Mouse (Mus musculus) thymus, adult 2 months (tissue): ENCODE measurements around the gene Rbm41. TPM values are rescaled to one million over a fixed set of nuclear protein-coding genes. Genes with fewer than 3 reads are reported as not detected.

ENCODE experiments used
- DNase-seq: peaks from one replicate; pipeline ENCODE4 v3.0.0; 2021
- H3K27ac ChIP-seq: fragments of 200-500 bp; 2 replicates; pipeline ENCODE4 v1.5.1; 2012; ENCODE audit warnings: low read length, control low read depth; ENCODE audit not compliant: control insufficient read depth, insufficient read depth
- H3K27me3 ChIP-seq: fragments of 200-500 bp; 2 replicates; pipeline ENCODE4 v1.6.1; 2012; ENCODE audit warnings: mild to moderate bottlenecking, low read length, moderate library complexity, mixed read lengths; ENCODE audit not compliant: control insufficient read depth, insufficient read depth
- H3K36me3 ChIP-seq: fragments of 200-500 bp; 2 replicates; pipeline ENCODE4 v1.6.1; 2012; ENCODE audit warnings: mild to moderate bottlenecking, low read length, moderate library complexity; ENCODE audit not compliant: control insufficient read depth, insufficient read depth
- H3K4me1 ChIP-seq: fragments of 200-500 bp; replicated peaks from 2 replicates; pipeline ENCODE4 v1.6.1; 2012; ENCODE audit warnings: low read length; ENCODE audit not compliant: control insufficient read depth, insufficient read depth
- H3K4me3 ChIP-seq: fragments of 200-500 bp; 2 replicates; pipeline ENCODE4 v1.5.1; 2012; ENCODE audit warnings: mild to moderate bottlenecking, low read length, control low read depth, moderate library complexity; ENCODE audit not compliant: control insufficient read depth, insufficient read depth
- CTCF ChIP-seq: fragments of 200-500 bp; IDR thresholded peaks from 2 replicates; pipeline ENCODE4 v1.5.1; 2012; ENCODE audit warnings: mild to moderate bottlenecking, control low read depth, low read length, moderate library complexity, borderline replicate concordance; ENCODE audit not compliant: control insufficient read depth, poor library complexity, insufficient read depth; ENCODE audit errors: extremely low read depth
- POLR2A ChIP-seq: fragments of 200-500 bp; IDR thresholded peaks from 2 replicates; pipeline ENCODE4 v1.6.1; 2012; ENCODE audit warnings: mild to moderate bottlenecking, low read length, control low read depth, moderate library complexity; ENCODE audit not compliant: control insufficient read depth, poor library complexity, insufficient read depth; ENCODE audit errors: extremely low read depth
- WGBS: fragments of 180-500 bp; shearing (Covaris S2); methylation state at CpG from one replicate; pipeline ENCODE4 v1.1.7; 2018; 5-methylcytosine and 5-hydroxymethylcytosine counted together
- polyA plus RNA-seq: library from polyadenylated mRNA; depleted of rRNA; stranded (reverse); fragments of >200 nt; gene quantifications from 2 replicates; pipeline ENCODE4 v1.2.3, GENCODE M21; 2012; rRNA removed

Gene Rbm41
- 0.98 and 1.3 TPM in 2 replicates for polyA plus RNA-seq

GRCm38 (mm10) chrX:139997740-139998690, at the start of gene Rbm41:
Gene Rbm41, minus strand, starts transcription at chrX:139998595.
- H3K27me3 ChIP-seq: no peaks in the 10 kb centered on the region
- under 1% methylated on average over 23 of the region's 25 CpGs for WGBS
- peak within 1 kb of the TSS; percentile 100 for H3K4me3 ChIP-seq
- DNase-seq: peak; percentile 62
- TF ChIP-seq CTCF: no peak
- TF ChIP-seq POLR2A: no peak
- no peaks in the 10 kb centered on the region for H3K4me1 ChIP-seq
- peaks cover 6% of the 10 kb centered on the region; the same call in 1 of the 2 replicates for H3K36me3 ChIP-seq
- peak within 1 kb of the TSS; percentile 84; the same call in 1 of the 2 replicates for H3K27ac ChIP-seq

- DNase-seq: no peak
- Histone ChIP-seq H3K4me1 (no peaks in the 10 kb centered on the region), H3K27ac (no peak overlapping the region), H3K4me3 (no peak overlapping the region), H3K27me3 (no peaks in the 10 kb centered on the region), H3K36me3 (peaks cover 2% of the 10 kb centered on the region; the same call in 1 of the 2 replicates)
- TF ChIP-seq POLR2A: no peak
- no peak for TF ChIP-seq CTCF
- WGBS: 59% methylated on average over 4 of the region's 4 CpGs
These were observed 283 bp upstream of the Rbm41 start for GRCm38 (mm10) chrX:139998691-139999065.

- Histone ChIP-seq H3K27ac (no peak overlapping the region), H3K4me1 (no peaks in the 10 kb centered on the region), H3K4me3 (no peak overlapping the region), H3K36me3 (no peaks in the 10 kb centered on the region), H3K27me3 (no peaks in the 10 kb centered on the region)
- WGBS: 98% methylated on average over 5 of the region's 5 CpGs
- TF ChIP-seq POLR2A (no peak), CTCF (no peak)
- DNase-seq: no peak
These were observed 16.3 kb downstream of the Rbm41 start for GRCm38 (mm10) chrX:139982115-139982514.

- Histone ChIP-seq H3K4me1 (no peaks in the 10 kb centered on the region), H3K27ac (no peak overlapping the region), H3K36me3 (no peaks in the 10 kb centered on the region), H3K4me3 (no peak overlapping the region), H3K27me3 (no peaks in the 10 kb centered on the region)
- DNase-seq: no peak
- 90% methylated on average over 1 of the region's 1 CpGs for WGBS
- TF ChIP-seq CTCF (no peak), POLR2A (no peak)
These were observed 64.9 kb downstream of the Rbm41 start for GRCm38 (mm10) chrX:139933507-139933906.

- no peaks in the 10 kb centered on the region for H3K36me3 ChIP-seq
- no peak for DNase-seq
- TF ChIP-seq CTCF (no peak), POLR2A (no peak)
- no peak overlapping the region for H3K4me3 ChIP-seq
- no peak overlapping the region for H3K27ac ChIP-seq
- no peaks in the 10 kb centered on the region for H3K27me3 ChIP-seq
- H3K4me1 ChIP-seq: no peaks in the 10 kb centered on the region
- 90% methylated on average over 3 of the region's 3 CpGs for WGBS
These were observed 65.9 kb downstream of the Rbm41 start for GRCm38 (mm10) chrX:139932472-139932871.

- 95% methylated on average over 4 of the region's 4 CpGs for WGBS
- H3K27me3 ChIP-seq: no peaks in the 10 kb centered on the region
- no peak overlapping the region for H3K4me3 ChIP-seq
- no peaks in the 10 kb centered on the region; the same call in 1 of the 2 replicates for H3K4me1 ChIP-seq
- no peak for DNase-seq
- H3K27ac ChIP-seq: no peak overlapping the region
- no peaks in the 10 kb centered on the region for H3K36me3 ChIP-seq
- TF ChIP-seq POLR2A (no peak), CTCF (no peak)
These were observed 77.8 kb downstream of the Rbm41 start for GRCm38 (mm10) chrX:139920572-139920971.
